Mouse (Mus musculus): ENCODE measurements around the gene Pgap2. TPM values are rescaled to one million over a fixed set of nuclear protein-coding genes. Genes with fewer than 3 reads are reported as not detected.

The Pgap2 gene
- polyA plus RNA-seq, 1 experiment from 2014 or later, result 80.8 TPM

Other genes starting within 250 kb of the Pgap2 start
- 2.0 and 3.0 TPM in 2 replicates for gene Il18bp, start 191.5 kb upstream of the Pgap2 start, polyA plus RNA-seq (2014; fragmentation: Nextera tagmentation; extraction: Ambion mirVana)
- gene Rnf121, start 144.7 kb upstream of the Pgap2 start, polyA plus RNA-seq (2014; fragmentation: Nextera tagmentation; extraction: Ambion mirVana), result 33.5 TPM in 2 replicates
- 14.5 and 17.5 TPM in 2 replicates for gene Xndc1, start 144.7 kb upstream of the Pgap2 start, polyA plus RNA-seq (2014; fragmentation: Nextera tagmentation; extraction: Ambion mirVana)
- gene Xntrpc, start 144.5 kb upstream of the Pgap2 start, polyA plus RNA-seq (2014; fragmentation: Nextera tagmentation; extraction: Ambion mirVana), result 0.84 and 1.6 TPM in 2 replicates
- 0.25 TPM in 1 of 2 replicates, not detected in the other for gene Trpc2, start 127.1 kb upstream of the Pgap2 start, polyA plus RNA-seq (2014; fragmentation: Nextera tagmentation; extraction: Ambion mirVana)
- 32.0 and 32.2 TPM in 2 replicates for gene Art1, start 108.5 kb upstream of the Pgap2 start, polyA plus RNA-seq (2014; fragmentation: Nextera tagmentation; extraction: Ambion mirVana)
- gene Art5, start 100.7 kb upstream of the Pgap2 start, polyA plus RNA-seq (2014; fragmentation: Nextera tagmentation; extraction: Ambion mirVana), result 2.9 and 3.5 TPM in 2 replicates
- 0.10 TPM in 1 of 2 replicates, not detected in the other for gene Chrna10, start 93.4 kb upstream of the Pgap2 start, polyA plus RNA-seq (2014; fragmentation: Nextera tagmentation; extraction: Ambion mirVana)
- 35.9 and 37.5 TPM in 2 replicates for gene Nup98, start within 50 bp of the Pgap2 start, polyA plus RNA-seq (2014; fragmentation: Nextera tagmentation; extraction: Ambion mirVana)
- gene Rhog, start 45.8 kb downstream of the Pgap2 start, polyA plus RNA-seq (2014; fragmentation: Nextera tagmentation; extraction: Ambion mirVana), result 66.6 and 68.0 TPM in 2 replicates
- gene Stim1, start 57.6 kb downstream of the Pgap2 start, polyA plus RNA-seq (2014; fragmentation: Nextera tagmentation; extraction: Ambion mirVana), result 36.4 TPM in 2 replicates
- 98.1 and 123 TPM in 2 replicates for gene Rrm1, start 231.5 kb downstream of the Pgap2 start, polyA plus RNA-seq (2014; fragmentation: Nextera tagmentation; extraction: Ambion mirVana)

All from embryonic facial prominence, embryonic 14.5 days (tissue).